Mouse (Mus musculus): Measurements from ENCODE around the gene Col4a3.

DNA sequence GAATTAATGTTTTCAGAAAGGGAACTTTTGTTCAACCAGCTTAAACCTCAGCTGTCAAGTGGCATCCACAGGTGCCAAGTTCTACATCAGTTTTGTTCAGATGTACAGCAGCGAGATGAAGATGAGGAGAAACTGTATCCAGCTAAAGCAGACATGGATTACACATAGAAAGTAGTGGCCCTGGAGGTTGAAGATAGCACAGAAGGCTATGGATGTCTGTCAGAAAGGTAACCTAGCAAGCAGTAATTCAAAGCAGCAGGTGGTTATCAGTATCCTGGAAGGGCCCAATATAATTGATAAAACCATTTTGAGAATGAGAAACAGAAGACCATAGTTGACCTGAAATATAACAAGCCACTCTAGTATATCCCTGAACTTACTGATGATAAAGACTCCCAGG is 146.6 kb downstream of the Col4a3 start:
- no peak for TF ChIP-seq POLR2A (IDR thresholded peaks at IDR 0.05; ENCODE audit: control insufficient read depth, extremely low read depth, insufficient read depth, low read length, poor library complexity)
- no peak for TF ChIP-seq CTCF (IDR thresholded peaks at IDR 0.05; ENCODE audit: borderline replicate concordance, control insufficient read depth, extremely low read depth, insufficient read depth, low read length, poor library complexity)

Data from thymus, adult 2 months (tissue).